Mouse (Mus musculus): ENCODE results near the gene Acox3. TPM values are rescaled to one million over a fixed set of nuclear protein-coding genes. Genes with fewer than 3 reads are reported as not detected.

The Acox3 gene
- polyA plus RNA-seq, 1 experiment from 2014 or later = 11.4 TPM

GRCm38 (mm10) chr5:35641961-35642584 is 59.2 kb downstream of the Acox3 start:
- no peaks in the 10 kb centered on the region for H3K36me3 ChIP-seq (ENCODE audit: control insufficient read depth, insufficient read depth, low read length)
- no peak for ATAC-seq (replicated peaks; ENCODE audit: insufficient number of reproducible peaks, low FRiP score, low TSS enrichment)
- WGBS (ENCODE audit: insufficient replicate concordance) = 36% methylated on average over 10 of the region's 10 CpGs
- H3K4me2 ChIP-seq = no peak overlapping the region
- no peaks in the 10 kb centered on the region for H3K9me3 ChIP-seq (replicated peaks; ENCODE audit: control insufficient read depth, low read length)
- no peaks in the 10 kb centered on the region for H3K27me3 ChIP-seq (ENCODE audit: control insufficient read depth, insufficient read depth, low read length)
- H3K27ac ChIP-seq (ENCODE audit: low read depth, low read length) = no peak overlapping the region
- no peak overlapping the region for H3K4me3 ChIP-seq (ENCODE audit: low read depth, low read length)
- no peak overlapping the region for H3K9ac ChIP-seq (ENCODE audit: low read depth, low read length)
- peaks cover 4% of the 10 kb centered on the region; the same call in 1 of the 2 replicates for H3K4me1 ChIP-seq (ENCODE audit: control insufficient read depth, insufficient read depth, low read length)

DNA sequence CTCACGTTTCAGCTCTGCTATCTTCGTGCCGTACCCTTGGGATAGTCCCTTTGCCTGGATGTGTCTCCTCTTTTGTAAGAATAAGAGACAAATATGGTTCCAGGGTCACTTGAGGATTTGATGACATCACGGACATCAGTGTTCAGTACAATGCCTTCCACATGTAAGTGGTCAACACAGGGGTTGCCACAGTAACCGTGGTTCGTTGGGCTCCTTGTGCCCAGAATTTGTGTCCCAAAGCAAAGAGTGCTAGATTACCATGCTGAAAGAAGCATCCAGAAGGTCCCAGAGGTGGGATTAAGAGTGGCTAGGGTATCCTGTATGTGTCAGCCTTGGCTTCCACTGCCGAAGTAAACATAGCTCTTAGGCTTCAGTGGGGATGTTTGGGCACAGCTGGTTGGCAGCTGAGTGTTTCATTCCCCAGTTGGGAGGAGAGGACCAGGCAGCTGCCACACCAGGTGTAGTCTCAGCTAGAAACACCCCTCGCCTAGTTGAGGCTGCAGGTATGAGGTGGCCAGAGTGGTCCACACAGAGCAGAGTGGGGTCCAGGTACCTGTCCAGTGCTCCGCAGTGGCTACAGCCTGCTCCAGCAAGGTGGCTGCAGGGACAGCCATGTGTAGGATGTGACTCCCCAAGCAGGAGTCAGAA is 60.7 kb downstream of the Acox3 start:
- Histone ChIP-seq H3K4me3 (ENCODE audit: low read depth, low read length) (no peak overlapping the region), H3K36me3 (ENCODE audit: control insufficient read depth, insufficient read depth, low read length) (no peaks in the 10 kb centered on the region), H3K4me1 (ENCODE audit: control insufficient read depth, insufficient read depth, low read length) (peaks cover 4% of the 10 kb centered on the region; the same call in 1 of the 2 replicates), H3K27me3 (ENCODE audit: control insufficient read depth, insufficient read depth, low read length) (no peaks in the 10 kb centered on the region), H3K9ac (ENCODE audit: low read depth, low read length) (no peak overlapping the region), H3K9me3 (replicated peaks; ENCODE audit: control insufficient read depth, low read length) (no peaks in the 10 kb centered on the region), H3K27ac (ENCODE audit: low read depth, low read length) (no peak overlapping the region), H3K4me2 (no peak overlapping the region)
- WGBS (ENCODE audit: insufficient replicate concordance) = 76% methylated on average over 9 of the region's 9 CpGs
- no peak for ATAC-seq (replicated peaks; ENCODE audit: insufficient number of reproducible peaks, low FRiP score, low TSS enrichment)

GRCm38 (mm10) chr5:35644082-35644481 is 61.2 kb downstream of the Acox3 start:
- ATAC-seq (replicated peaks; ENCODE audit: insufficient number of reproducible peaks, low FRiP score, low TSS enrichment) = no peak
- Histone ChIP-seq H3K4me1 (ENCODE audit: control insufficient read depth, insufficient read depth, low read length) (peaks cover 4% of the 10 kb centered on the region; the same call in 1 of the 2 replicates), H3K4me2 (no peak overlapping the region), H3K4me3 (ENCODE audit: low read depth, low read length) (no peak overlapping the region), H3K9me3 (replicated peaks; ENCODE audit: control insufficient read depth, low read length) (no peaks in the 10 kb centered on the region), H3K36me3 (ENCODE audit: control insufficient read depth, insufficient read depth, low read length) (no peaks in the 10 kb centered on the region), H3K9ac (ENCODE audit: low read depth, low read length) (no peak overlapping the region), H3K27ac (ENCODE audit: low read depth, low read length) (no peak overlapping the region), H3K27me3 (ENCODE audit: control insufficient read depth, insufficient read depth, low read length) (no peaks in the 10 kb centered on the region)
- WGBS (ENCODE audit: insufficient replicate concordance) = 55% methylated on average over 4 of the region's 4 CpGs

- Histone ChIP-seq H3K4me1 (ENCODE audit: control insufficient read depth, insufficient read depth, low read length) (peaks cover 4% of the 10 kb centered on the region; the same call in 1 of the 2 replicates), H3K4me3 (ENCODE audit: low read depth, low read length) (no peak overlapping the region), H3K9me3 (replicated peaks; ENCODE audit: control insufficient read depth, low read length) (no peaks in the 10 kb centered on the region), H3K27me3 (ENCODE audit: control insufficient read depth, insufficient read depth, low read length) (no peaks in the 10 kb centered on the region), H3K27ac (ENCODE audit: low read depth, low read length) (no peak overlapping the region), H3K9ac (ENCODE audit: low read depth, low read length) (no peak overlapping the region), H3K4me2 (no peak overlapping the region), H3K36me3 (ENCODE audit: control insufficient read depth, insufficient read depth, low read length) (no peaks in the 10 kb centered on the region)
- 75% methylated on average over 6 of the region's 6 CpGs for WGBS (ENCODE audit: insufficient replicate concordance)
- no peak for ATAC-seq (replicated peaks; ENCODE audit: insufficient number of reproducible peaks, low FRiP score, low TSS enrichment)
Observed at GRCm38 (mm10) chr5:35645938-35646493, 63.2 kb downstream of the Acox3 start.

GRCm38 (mm10) chr5:35646927-35647326 is 64.1 kb downstream of the Acox3 start:
- Histone ChIP-seq H3K27ac (ENCODE audit: low read depth, low read length) (no peak overlapping the region), H3K36me3 (ENCODE audit: control insufficient read depth, insufficient read depth, low read length) (no peaks in the 10 kb centered on the region), H3K4me3 (ENCODE audit: low read depth, low read length) (no peak overlapping the region), H3K4me2 (no peak overlapping the region), H3K9ac (ENCODE audit: low read depth, low read length) (no peak overlapping the region), H3K9me3 (replicated peaks; ENCODE audit: control insufficient read depth, low read length) (no peaks in the 10 kb centered on the region), H3K27me3 (ENCODE audit: control insufficient read depth, insufficient read depth, low read length) (no peaks in the 10 kb centered on the region), H3K4me1 (ENCODE audit: control insufficient read depth, insufficient read depth, low read length) (peaks cover 4% of the 10 kb centered on the region; the same call in 1 of the 2 replicates)
- WGBS (ENCODE audit: insufficient replicate concordance) = 92% methylated on average over 1 of the region's 1 CpGs
- no peak for ATAC-seq (replicated peaks; ENCODE audit: insufficient number of reproducible peaks, low FRiP score, low TSS enrichment)

DNA sequence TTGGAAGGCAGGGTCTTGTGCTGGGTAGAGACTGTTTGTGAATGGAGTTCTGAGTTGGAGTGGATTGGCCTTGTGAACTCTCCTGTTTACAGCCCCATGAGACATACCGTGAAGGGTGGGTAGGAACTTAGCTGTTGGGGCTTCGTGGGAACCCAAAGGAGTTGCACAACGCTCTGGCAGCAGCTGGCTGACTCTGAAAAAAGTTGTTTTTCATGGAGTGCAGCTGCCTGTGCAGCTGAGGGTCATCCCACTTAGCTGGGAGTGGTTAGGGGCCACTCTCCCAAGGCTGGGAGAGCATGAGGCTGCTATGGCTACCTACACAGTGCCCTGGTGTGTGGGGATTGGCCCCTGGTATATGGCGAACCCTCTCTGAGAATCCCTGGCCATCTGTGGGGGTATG is 64.7 kb downstream of the Acox3 start:
- no peak overlapping the region for H3K27ac ChIP-seq (ENCODE audit: low read depth, low read length)
- peaks cover 4% of the 10 kb centered on the region; the same call in 1 of the 2 replicates for H3K4me1 ChIP-seq (ENCODE audit: control insufficient read depth, insufficient read depth, low read length)
- no peaks in the 10 kb centered on the region for H3K36me3 ChIP-seq (ENCODE audit: control insufficient read depth, insufficient read depth, low read length)
- no peak overlapping the region for H3K4me3 ChIP-seq (ENCODE audit: low read depth, low read length)
- 67% methylated on average over 4 of the region's 4 CpGs for WGBS (ENCODE audit: insufficient replicate concordance)
- no peak overlapping the region for H3K4me2 ChIP-seq
- H3K27me3 ChIP-seq (ENCODE audit: control insufficient read depth, insufficient read depth, low read length) = no peaks in the 10 kb centered on the region
- H3K9ac ChIP-seq (ENCODE audit: low read depth, low read length) = no peak overlapping the region
- no peaks in the 10 kb centered on the region for H3K9me3 ChIP-seq (replicated peaks; ENCODE audit: control insufficient read depth, low read length)
- no peak for ATAC-seq (replicated peaks; ENCODE audit: insufficient number of reproducible peaks, low FRiP score, low TSS enrichment)

DNA sequence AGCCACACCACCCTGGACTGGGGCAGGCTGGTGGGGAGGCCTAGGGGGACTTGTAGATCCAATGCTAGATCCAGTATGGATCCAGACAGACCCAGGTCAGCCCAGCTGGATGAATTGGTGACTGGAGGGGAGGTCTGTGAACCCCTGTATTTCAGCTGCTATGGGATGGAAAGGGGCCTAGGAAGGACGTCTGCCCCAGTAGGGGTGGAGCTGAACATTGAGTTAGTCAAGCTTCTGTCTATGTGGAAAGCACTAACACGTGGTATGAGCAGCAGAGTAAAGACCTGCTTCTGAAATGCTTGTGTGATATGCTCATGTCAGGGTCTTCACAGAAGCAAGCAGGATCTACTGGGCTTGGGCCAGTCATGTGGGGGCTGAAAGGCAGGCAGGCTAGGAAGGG is 65.4 kb downstream of the Acox3 start:
- Histone ChIP-seq H3K4me1 (ENCODE audit: control insufficient read depth, insufficient read depth, low read length) (peaks cover 4% of the 10 kb centered on the region; the same call in 1 of the 2 replicates), H3K4me2 (no peak overlapping the region), H3K27ac (ENCODE audit: low read depth, low read length) (no peak overlapping the region), H3K27me3 (ENCODE audit: control insufficient read depth, insufficient read depth, low read length) (no peaks in the 10 kb centered on the region), H3K36me3 (ENCODE audit: control insufficient read depth, insufficient read depth, low read length) (no peaks in the 10 kb centered on the region), H3K9ac (ENCODE audit: low read depth, low read length) (no peak overlapping the region), H3K9me3 (replicated peaks; ENCODE audit: control insufficient read depth, low read length) (no peaks in the 10 kb centered on the region), H3K4me3 (ENCODE audit: low read depth, low read length) (no peak overlapping the region)
- no peak for ATAC-seq (replicated peaks; ENCODE audit: insufficient number of reproducible peaks, low FRiP score, low TSS enrichment)
- WGBS (ENCODE audit: insufficient replicate concordance) = 62% methylated on average over 2 of the region's 2 CpGs

DNA sequence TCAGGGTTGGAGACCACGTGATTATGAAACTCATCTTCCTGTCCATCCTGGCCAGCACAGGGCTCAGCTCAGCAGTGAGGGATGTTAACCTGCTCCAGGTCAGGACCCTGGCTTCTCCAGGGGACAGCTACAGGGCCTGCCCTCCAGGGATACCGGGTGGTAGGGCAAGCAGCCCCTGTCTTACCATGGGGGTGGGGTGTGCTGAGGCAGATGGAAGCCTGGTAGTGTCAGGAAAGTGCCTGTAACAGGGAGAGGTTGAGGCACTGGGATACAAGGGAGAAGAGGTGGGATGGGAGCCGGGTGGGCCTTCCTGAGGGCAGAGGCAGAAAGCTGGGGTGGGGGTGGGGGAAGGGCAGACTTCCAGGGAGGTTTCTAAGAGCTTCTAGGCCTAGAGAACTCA is 69.5 kb downstream of the Acox3 start:
- Histone ChIP-seq H3K9ac (ENCODE audit: low read depth, low read length) (no peak overlapping the region), H3K4me3 (ENCODE audit: low read depth, low read length) (no peak overlapping the region), H3K4me2 (no peak overlapping the region), H3K9me3 (replicated peaks; ENCODE audit: control insufficient read depth, low read length) (no peaks in the 10 kb centered on the region), H3K27ac (ENCODE audit: low read depth, low read length) (no peak overlapping the region), H3K36me3 (ENCODE audit: control insufficient read depth, insufficient read depth, low read length) (no peaks in the 10 kb centered on the region), H3K27me3 (ENCODE audit: control insufficient read depth, insufficient read depth, low read length) (no peaks in the 10 kb centered on the region), H3K4me1 (ENCODE audit: control insufficient read depth, insufficient read depth, low read length) (no peaks in the 10 kb centered on the region)
- no peak for ATAC-seq (replicated peaks; ENCODE audit: insufficient number of reproducible peaks, low FRiP score, low TSS enrichment)
- WGBS (ENCODE audit: insufficient replicate concordance) = 69% methylated on average over 3 of the region's 3 CpGs

All from heart, embryonic 11.5 days (tissue).